Mouse (Mus musculus): ENCODE measurements around the gene Larp1b.

- TF ChIP-seq CTCF (IDR thresholded peaks at IDR 0.05; ENCODE audit: extremely low read depth, insufficient read length, insufficient replicate concordance, low read depth, low read length) (no peak), POLR2A (IDR thresholded peaks at IDR 0.05; ENCODE audit: low read depth, low read length) (no peak)
Measured at GRCm38 (mm10) chr3:40938592-40938991, 11.0 kb upstream of the Larp1b start.

All from small intestine, adult 2 months (tissue).